Mouse (Mus musculus): ENCODE data around the gene Alkbh6. TPM values are rescaled to one million over a fixed set of nuclear protein-coding genes. Genes with fewer than 3 reads are reported as not detected.
A peak's percentile ranks its signal among the peaks of the same experiment; 100 is the strongest.

Alkbh6 gene
- total RNA-seq, 2 experiments from 2014 or later = 23.1 to 24.6 TPM

DNA sequence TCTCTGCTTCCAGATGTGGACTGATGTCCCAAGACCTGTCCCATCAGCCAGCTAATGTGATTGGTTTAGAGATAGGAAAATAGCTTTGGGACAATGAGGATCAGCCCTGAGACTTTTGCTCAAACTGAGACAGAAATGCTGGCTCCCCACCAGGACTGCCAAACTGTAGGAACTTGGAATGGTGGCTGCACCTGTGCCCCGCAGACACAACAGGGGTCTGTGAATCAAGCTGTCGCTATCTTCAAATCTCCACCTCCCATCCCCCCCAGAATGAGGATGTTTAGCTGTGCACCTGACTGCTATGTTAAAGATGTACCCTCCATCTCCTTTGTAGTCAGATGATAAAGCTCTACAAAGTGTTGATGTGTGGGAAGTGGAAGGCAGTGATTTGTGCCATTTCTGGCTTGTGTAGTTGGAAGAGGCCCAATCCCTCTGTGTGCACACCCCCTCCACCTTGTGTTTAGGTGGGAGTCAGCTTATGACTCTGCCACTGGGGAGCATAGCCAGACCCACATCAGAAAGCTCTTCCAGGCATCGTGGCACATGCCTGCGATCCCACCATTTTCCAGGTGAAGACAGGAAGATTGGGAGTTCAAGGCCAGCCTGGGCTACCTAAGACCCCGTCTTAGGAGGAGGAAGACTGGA is 15.9 kb downstream of the Alkbh6 start:
- intact Hi-C loops (cut with DNase I) = no loop called here
- DNase-seq (ENCODE audit: low spot score) = no peak

DNA sequence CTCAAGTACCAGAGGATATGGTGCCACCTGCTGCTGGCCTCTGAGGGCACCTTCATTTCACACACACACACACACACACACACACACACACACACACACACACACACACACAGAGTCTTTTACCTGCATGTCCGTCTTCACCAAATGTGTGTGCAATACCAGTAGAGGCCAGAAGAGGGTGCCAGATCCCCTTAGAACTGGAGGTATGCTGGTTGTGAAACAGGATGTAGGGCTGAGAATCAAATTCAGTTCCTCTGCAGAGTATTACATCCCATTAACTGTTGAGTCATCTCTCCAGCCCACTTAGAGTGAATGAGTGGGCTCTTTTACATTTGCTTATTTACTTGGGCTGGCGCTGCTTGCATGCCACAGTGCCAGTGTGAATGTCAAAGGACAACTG is 16.8 kb downstream of the Alkbh6 start:
- DNase-seq (ENCODE audit: low spot score) = no peak
- intact Hi-C loops (cut with DNase I) = no loop called here

DNA sequence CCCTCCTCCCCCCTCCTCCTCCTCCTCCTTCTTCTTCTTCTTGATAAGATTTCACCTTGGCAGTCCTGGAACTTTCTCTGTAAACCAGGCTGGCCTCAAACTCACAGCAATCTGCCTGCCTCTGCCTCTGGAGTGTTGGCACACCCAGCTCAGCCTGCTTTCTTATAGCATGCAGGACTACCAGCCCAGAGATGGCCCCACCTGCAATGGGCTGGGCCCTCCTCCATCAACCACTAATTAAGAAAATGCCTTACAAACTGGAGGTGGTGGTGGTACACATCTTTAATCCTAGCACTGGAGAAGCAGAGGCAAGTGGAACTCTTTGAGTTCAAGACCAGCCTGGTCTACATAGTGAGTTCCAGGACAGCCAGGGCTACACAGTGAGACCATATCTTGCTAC is 17.9 kb downstream of the Alkbh6 start:
- intact Hi-C loops (cut with DNase I) = no loop called here
- no peak for DNase-seq (ENCODE audit: low spot score)

DNA sequence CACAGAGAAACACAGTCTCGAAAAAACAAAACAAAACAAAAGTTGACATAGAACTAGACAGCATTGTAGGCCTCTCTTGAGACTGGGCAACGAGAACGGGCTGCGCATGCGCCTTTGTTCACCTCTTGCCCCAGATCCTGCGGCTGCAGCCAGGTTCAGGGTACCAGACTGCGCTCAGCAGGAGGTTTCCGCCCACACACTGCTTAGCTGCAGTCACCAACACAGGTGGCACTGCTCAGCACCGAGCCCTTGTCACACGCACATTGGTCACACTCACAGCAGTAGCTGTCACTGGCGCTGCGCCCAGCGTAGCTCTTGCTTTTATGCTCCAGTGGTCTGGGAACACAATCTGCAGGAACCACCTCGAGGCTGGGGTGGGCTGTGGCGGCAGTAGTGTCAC is 18.6 kb downstream of the Alkbh6 start:
- no peak for DNase-seq (ENCODE audit: low spot score)
- intact Hi-C loops (cut with DNase I) = no loop called here

DNA sequence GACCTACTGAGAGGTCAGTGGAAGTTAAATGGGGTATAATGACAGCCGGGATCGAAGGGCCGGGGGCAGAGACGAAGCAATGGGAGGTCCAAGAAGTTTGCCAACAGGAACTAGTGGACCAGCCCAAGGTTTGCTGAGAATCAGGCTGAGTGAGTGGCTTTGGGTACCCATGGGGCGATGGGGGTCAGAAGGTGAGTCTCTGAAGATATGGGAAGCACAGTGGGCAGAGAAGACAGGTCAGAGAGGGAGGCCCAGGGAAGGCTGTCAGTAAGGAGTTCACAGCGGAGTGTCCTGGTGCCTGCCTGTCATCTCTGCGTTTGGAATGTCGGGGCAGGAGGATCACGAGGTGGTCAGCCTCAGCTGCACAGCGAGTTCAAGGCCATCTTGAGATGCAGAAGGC is 19.9 kb downstream of the Alkbh6 start:
- intact Hi-C loops (cut with DNase I) = no loop called here
- no peak for DNase-seq (ENCODE audit: low spot score)

DNA sequence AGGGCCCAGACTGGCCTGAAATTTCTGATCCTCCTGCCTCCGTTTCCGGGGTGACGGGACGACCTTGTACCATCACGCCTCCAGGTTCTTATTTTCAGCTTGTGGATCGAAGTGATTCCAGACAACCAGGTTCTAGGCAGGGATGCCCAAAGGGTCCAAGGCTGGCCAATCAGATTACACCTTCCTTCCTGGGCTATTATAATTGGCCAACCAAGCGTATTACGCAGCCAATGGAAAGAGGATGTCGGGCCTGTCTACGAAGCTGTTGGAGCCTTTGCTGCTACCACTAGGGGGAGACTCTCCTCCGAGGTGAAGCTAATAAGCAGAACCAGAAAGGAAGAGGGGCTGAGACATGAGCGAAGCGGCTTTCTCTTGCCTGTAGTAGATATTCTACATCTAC is 23.4 kb downstream of the Alkbh6 start:
- DNase-seq (ENCODE audit: low spot score) = peak; percentile 36
- intact Hi-C loops (cut with DNase I) = no loop called here

DNA sequence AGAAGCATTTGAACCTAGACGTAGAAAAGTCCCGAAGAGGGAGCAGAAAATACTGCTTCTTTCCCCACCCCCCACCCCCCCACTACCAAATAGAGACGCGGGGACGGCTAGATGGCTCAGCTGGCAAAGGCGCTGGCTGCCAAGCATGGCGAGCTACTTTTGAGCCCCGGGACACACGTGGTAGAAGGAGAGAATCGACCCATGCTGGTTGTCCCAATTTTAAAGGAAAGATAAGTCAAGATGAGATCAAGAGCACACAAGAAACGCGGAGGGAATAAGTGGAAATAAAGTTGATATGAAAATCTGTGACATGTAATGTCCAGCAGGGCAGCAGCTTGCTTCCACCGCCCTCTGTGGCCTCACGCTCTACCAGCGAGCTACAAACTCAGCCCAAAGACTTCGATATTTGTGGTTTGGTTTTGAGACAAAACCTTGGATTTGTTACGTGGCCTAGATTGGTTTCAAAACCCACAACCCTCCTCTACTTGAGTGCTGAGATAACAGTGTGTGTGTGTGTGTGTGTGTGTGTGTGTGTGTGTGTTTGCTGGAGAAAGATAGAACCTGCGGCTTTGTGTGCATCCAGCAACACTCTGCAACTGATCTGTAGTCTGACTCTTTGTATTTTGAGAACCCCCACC is 24.2 kb downstream of the Alkbh6 start:
- DNase-seq (ENCODE audit: low spot score) = no peak
- intact Hi-C loops (cut with DNase I) = no loop called here

DNA sequence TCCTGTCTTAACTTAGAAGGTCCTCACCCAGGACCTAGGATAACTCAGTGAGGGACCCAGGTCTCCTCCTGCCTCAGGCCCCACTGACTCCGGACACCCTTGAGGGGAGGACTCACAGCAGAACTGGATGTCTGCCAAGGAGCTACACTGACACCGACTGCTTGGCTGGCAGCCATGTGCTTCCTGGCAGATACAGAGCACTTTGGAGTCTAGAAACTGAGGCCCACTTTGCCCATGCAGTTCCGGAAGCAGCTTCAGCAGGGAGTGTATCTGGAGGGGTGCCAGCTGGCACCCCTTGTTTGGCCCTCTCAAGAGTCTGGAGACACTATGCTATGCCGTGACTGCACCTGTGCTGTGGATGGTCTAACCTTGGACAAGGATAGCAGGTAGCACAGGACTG is 24.9 kb downstream of the Alkbh6 start:
- intact Hi-C loops (cut with DNase I) = no loop called here

DNA sequence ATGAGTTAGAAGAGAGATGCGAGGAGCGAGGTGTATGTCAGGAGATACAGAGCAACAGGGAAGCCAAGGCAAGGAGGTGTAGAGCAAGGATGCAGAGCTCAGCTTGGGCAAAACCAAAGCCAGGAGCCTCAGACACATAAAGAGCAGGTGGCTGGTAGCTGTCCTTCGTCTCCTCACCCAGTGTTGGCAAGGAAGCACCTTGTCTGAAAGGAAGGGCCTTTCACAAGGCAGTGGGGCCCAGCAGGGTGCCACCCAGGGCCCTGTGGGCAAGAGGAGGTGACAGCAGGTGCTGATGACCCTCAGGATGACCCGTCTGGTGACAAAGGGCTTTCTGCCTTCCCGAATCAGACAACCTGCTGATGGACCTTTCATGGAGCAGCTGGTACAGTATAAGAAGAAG is 26.0 kb downstream of the Alkbh6 start:
- intact Hi-C loops (cut with DNase I) = no loop called here

More for the DNA sequence above, 24.9 kb downstream of the Alkbh6 start:
- DNase-seq (ENCODE audit: low spot score) = no peak

DNA sequence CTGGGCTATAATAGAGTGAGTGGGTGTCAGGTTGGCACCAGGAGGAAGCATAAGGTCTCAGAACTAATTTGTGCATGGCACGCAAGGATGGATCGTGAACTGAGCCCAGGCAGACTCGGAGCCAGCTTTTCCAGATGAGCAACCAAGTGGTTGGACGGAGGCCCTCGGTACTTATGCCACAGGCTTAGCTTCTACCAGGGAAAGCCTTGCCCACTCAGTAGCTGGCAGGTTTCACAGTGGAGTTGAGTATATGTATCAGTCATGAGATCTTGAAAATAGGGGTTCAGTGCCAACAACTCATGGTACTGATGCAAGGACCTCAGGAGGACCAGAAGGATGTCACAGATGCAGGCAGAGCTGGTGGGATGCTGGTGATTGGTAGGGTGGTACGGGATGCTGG is 27.2 kb downstream of the Alkbh6 start:
- intact Hi-C loops (cut with DNase I) = no loop called here

More for the DNA sequence above, 26.0 kb downstream of the Alkbh6 start:
- DNase-seq (ENCODE audit: low spot score) = no peak

DNA sequence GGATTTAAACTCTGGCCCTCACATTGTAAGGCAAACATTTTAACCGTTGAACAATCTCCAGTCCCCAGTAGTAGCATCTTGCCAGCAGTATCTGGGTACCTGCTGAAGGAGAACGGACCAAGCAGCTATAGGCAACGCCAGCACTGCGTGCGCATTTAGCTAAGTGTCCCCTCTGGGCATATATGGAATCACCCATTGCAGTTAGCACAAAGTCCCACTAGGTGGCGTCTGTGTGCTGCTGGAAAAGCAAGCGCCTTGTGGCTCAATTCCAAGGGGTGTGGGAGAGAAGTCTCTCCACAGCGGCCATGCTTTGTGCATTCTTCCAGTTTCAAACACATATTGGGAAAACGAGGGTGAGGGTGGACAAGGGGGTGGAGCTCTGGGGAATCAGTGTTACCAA is 27.9 kb downstream of the Alkbh6 start:
- intact Hi-C loops (cut with DNase I) = no loop called here
- DNase-seq (ENCODE audit: low spot score) = peak; percentile 41

More for the DNA sequence above, 27.2 kb downstream of the Alkbh6 start:
- no peak for DNase-seq (ENCODE audit: low spot score)

DNA sequence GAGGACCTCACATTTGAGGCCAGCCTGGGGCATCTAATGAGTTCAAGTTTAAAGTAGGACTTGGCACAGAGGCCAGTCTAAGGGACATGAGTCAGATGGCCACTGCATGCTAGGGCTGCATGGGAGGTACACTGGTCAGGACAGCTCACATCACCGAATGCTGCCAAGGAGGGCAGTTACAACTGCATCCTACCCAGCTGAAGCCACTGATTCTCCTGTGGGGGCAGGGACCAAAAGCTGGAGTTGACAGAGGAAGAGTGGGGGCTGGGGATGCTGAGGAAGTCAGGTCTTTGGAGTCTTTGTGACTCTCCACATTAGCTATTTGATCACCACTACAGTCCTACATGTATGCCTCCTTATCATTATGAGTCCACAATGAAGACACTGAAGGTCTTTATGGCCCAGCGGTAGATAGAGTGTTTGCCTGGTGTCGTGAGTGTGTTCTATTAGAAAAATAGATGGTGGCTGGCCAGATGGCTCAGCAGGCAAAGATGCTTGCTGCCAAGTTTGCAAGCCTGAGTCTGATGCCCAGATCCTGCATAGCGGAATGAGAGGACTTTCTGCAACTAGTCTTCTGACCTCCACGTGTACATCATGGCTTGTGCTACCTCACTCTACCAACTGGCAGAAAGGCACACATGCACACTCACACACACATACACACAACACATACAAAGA is 31.1 kb downstream of the Alkbh6 start:
- no peak for DNase-seq (ENCODE audit: low spot score)
- intact Hi-C loops (cut with DNase I) = no loop called here

DNA sequence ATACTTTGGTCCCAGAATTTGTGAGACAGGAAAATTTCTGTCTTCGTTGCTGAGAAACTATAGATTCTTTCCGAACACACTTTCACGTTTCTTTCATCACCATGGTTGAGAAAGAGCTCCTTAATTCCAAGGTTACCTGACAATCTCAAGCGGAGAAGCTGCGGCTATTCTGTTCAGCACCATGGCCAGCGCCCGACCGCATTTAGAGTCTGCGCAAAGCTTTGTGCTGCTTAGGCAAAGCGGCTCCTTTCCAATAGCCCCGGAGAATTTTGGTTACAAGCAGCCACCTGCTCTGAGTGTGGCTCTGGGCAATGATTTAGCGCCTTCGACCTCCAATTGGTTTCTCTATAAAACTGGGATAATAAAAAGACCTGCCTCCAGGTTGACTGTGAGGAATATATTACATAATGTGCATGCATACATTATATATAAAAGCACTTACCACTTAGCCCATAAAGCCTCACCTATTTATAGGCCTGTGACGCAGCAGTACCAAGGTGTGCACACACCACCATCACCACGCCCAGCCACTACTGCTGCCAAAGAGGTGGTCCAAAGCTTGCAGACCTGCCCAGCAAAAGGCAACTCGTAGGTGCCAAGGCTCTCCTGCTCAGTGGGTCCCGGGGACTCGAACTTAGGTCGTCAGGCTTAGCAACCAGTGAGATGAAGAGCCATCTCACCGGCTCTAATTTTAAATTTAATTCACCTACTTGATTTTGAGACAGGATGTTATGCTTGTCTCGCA is 38.3 kb downstream of the Alkbh6 start:
- DNase-seq (ENCODE audit: low spot score) = no peak
- intact Hi-C loops (cut with DNase I) = no loop called here

DNA sequence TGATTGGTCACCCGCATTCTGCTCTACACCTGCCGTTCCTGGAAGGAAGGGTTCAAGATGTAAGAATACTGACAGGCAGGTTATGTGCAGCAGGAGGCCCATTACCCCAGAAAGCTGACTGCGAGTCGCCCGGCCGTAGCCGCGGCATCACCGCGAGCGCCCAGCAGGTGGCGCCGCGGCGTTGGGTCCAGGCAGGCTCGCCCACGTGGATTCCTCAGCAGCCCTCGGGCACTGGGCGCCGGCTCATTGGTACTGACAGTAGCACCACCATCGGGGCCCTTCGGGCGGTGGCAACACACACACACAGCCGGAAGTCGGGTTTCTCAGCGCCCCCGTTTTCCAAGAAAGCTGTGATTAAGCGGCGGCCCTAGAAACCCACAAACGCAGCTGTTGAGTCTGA is 39.3 kb downstream of the Alkbh6 start:
- intact Hi-C loops (cut with DNase I) = no loop called here

DNA sequence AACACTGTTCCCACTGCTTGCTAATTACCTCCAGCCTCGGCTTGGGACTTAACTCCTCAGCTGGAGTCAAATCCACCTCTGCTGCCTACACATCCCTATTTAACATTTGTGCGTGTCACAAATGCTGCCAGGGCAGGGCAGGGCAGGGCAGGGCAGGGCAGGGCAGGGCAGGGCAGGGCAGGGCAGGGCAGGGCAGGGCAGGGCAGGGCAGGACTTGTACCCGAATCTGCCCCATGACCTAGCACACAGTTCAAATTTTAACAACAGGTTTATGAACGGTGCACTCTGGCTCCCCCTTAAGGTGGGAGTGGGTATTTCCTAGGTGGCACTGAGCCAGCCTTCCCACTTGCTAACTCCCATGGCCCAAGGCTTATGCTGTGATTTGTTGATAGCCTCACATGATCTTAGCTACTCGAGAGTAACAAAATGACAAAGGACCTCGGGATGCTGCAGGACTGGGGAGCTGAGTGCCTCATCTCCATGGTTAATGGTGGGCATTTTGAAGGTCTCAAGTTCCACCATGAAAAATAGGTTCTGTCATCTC is 44.8 kb downstream of the Alkbh6 start:
- DNase-seq (ENCODE audit: low spot score) = no peak
- intact Hi-C loops (cut with DNase I) = no loop called here

More for the DNA sequence above, 39.3 kb downstream of the Alkbh6 start:
- DNase-seq (ENCODE audit: low spot score) = no peak

DNA sequence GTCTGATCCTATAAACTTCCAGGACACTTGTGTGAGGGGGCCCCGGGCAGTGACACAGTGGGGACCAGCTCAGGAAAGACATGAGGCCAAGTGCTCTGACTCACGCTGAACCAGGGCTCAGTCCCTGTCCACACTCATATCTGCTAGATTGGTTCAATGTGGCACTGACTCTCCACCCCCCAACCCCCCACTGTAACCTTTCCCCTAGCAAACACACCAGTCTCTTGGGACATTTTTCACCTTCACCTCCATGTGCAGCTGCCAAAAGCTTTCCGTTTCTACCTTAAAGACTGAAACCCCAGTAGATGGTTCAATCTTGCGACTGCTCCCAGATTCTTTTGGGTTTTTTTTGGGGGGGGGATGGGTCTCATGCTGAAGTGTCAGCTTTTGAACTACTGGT is 45.5 kb downstream of the Alkbh6 start:
- DNase-seq (ENCODE audit: low spot score) = no peak
- intact Hi-C loops (cut with DNase I) = no loop called here

DNA sequence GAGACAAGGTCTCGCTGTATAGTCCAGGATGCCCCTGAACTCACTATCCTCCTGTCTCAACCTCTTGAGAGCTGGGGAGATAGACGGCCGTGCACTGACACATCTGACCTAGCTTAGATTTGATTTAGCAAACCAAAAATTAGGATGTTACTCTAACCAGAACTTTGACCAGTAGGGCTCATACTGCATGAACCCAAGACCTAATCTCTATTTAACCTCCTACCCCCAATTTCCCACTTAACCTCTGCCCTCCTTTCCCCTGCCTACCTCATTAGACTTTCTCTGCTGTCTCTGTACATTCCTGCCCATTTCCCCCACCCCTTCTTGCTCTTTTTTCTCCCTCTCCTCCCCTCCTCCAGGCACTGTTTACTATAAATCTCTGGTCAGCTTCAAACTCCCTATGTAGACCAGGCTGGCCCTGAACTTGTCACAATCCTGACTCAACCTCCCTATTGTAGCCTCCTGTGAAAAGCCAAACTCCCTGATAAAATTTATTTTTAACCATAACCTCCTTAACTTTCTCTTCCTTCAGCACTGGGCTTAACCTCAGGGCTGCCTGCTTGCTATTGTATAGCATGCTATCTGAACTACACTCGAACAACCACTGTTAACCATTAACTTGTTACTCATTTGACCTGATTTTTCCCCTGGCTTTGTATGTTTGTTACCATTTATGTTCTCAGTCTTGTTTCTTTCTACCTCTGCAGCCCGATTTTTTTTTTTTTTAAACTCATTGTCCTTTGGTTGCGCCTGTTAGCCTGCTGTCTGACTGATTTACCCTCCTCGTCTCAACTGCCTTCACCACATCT is 50.1 kb downstream of the Alkbh6 start:
- DNase-seq (ENCODE audit: low spot score) = no peak
- intact Hi-C loops (cut with DNase I) = no loop called here

DNA sequence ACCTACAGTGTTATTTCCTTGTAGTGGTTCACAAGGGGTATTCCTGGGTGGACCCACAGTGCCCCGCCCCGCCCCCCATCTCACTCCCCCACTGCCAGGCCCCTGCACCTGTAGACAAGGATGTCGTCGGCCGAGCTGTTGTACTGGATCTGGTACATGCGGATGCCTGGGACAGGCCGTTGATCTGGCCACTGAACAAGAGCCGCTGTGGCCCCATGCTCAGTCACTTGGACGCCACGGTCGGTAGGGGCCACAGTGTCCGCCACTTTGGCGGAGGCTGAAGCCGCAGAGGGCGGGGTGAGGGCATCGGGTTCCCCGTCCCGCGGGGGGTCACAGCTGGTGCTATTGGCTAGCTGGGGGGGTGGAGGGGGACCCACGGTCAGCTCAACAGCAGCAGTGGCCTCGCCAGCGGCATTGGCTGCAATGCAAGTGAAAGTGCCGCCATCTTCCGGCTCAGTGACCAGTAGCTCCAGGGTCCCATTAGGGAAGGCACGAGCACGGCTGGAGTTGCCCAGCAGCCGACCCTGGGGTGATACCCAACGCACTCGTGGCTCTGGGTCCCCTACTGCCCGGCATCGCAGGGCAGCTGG is 50.9 kb downstream of the Alkbh6 start:
- intact Hi-C loops (cut with DNase I) = no loop called here
- DNase-seq (ENCODE audit: low spot score) = no peak

DNA sequence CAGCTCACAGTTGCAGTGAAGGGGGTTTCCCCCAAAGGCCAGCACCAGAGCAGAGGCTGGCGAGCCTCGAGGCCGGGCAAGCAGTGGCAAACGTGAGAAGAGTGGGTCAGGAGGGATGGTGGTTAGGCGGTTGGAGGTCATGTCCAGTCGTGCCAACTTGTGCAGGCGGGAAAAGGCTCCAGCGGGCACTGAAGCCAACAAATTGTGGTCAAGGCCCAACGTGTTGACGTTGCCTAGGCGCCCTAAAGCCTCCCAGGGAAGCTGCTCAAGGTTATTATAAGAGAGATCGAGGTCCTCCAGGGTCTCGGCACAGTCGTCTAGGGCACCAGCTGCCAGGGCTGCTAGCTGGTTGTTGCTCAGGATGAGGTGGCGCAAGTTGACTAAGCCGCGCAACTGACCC is 51.5 kb downstream of the Alkbh6 start:
- DNase-seq (ENCODE audit: low spot score) = no peak
- intact Hi-C loops (cut with DNase I) = no loop called here

Data from heart, postnatal 25 days (tissue).